Mouse (Mus musculus): ENCODE results near the gene Gm11060. TPM values are rescaled to one million over a fixed set of nuclear protein-coding genes. Genes with fewer than 3 reads are reported as not detected.

The Gm11060 gene
- total and polyA plus RNA-seq, 2 experiments from 2014 or later = not detected

DNA sequence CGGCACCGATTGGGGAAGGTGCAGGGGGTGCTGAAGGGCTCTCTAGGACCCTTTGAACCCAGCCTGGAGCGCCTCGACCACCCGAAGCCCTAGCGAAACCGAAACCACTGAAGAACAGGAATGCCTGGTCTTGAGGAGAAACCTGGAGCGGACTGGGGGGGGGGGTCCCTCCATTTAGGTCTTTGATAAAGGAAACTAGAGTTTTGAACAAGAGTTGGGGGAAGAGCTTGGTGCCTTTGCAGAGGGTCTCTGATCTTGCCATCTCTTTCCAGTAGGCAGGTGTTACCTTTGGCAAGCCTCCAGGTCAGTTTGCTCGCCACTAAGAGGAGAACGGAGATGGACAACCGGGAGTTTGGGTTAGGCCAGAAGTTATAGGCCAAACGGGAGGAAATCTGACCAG is 36.7 kb downstream of the Gm11060 start:
- Histone ChIP-seq H3K9ac (replicated peaks; ENCODE audit: low read length) (no peak overlapping the region), H3K4me3 (ENCODE audit: low read length) (no peak overlapping the region), H3K27me3 (ENCODE audit: insufficient read depth, low read length) (peaks cover 93% of the 10 kb centered on the region), H3K27ac (no peak overlapping the region), H3K4me1 (ENCODE audit: insufficient read depth, low read length) (no peaks in the 10 kb centered on the region), H3K9me3 (ENCODE audit: low read length) (no peaks in the 10 kb centered on the region), H3K4me2 (ENCODE audit: low read depth, low read length) (no peak overlapping the region), H3K36me3 (ENCODE audit: insufficient read depth, low read length) (no peaks in the 10 kb centered on the region)
- DNase-seq (ENCODE audit: low spot score) = no peak
- 4% methylated on average over 12 of the region's 12 CpGs for whole genome bisulfite sequencing
- TF ChIP-seq CTCF (IDR thresholded peaks at IDR 0.05; ENCODE audit: low read depth) = no peak
- no peak for ATAC-seq

DNA sequence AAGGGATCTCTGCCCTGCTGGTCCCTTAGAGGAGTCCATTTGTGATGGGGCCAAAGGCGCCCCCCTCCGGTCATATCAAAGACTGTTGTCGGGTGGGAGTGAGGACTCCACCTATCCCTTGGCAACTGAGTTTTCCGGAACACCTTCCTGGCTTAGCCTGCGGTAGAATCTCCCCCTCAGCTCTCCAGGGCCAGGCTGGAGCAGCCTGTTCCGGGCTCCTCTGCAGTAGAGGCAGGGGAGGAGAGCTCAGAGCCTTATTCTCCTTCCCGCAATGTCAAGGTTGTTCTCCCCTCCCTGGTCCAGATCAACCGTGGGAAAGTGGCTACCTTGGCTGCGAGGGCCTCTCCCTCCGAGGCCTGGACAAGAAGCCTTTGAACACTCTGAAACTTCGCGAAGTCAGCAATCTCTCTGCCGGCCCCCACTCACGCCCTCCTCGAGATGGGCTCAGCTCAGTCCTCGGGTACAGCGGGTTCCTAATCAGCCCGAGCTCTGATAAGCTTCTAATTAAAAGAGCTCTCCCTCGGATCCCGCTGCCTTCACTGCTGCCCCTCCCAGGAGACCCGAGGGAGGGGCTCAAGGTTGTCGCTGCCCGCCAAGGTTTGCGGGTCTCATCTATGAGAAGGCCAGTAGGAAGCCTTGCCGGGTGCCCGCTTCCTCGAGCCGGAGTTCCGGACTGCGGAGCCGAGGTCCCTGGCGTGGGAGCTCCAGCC is 38.7 kb downstream of the Gm11060 start:
- Histone ChIP-seq H3K9me3 (ENCODE audit: low read length) (no peaks in the 10 kb centered on the region), H3K27ac (no peak overlapping the region), H3K4me3 (ENCODE audit: low read length) (0 out of 2 replicates have a peak overlapping the region, but pooled peaks have one; percentile 6), H3K4me1 (ENCODE audit: insufficient read depth, low read length) (no peaks in the 10 kb centered on the region), H3K9ac (replicated peaks; ENCODE audit: low read length) (no peak overlapping the region), H3K27me3 (ENCODE audit: insufficient read depth, low read length) (peaks cover 93% of the 10 kb centered on the region), H3K4me2 (ENCODE audit: low read depth, low read length) (no peak overlapping the region), H3K36me3 (ENCODE audit: insufficient read depth, low read length) (no peaks in the 10 kb centered on the region)
- WGBS = 1% methylated on average over 32 of the region's 32 CpGs
- no peak for TF ChIP-seq CTCF (IDR thresholded peaks at IDR 0.05; ENCODE audit: low read depth)
- no peak for DNase-seq (ENCODE audit: low spot score)
- ATAC-seq = no peak

DNA sequence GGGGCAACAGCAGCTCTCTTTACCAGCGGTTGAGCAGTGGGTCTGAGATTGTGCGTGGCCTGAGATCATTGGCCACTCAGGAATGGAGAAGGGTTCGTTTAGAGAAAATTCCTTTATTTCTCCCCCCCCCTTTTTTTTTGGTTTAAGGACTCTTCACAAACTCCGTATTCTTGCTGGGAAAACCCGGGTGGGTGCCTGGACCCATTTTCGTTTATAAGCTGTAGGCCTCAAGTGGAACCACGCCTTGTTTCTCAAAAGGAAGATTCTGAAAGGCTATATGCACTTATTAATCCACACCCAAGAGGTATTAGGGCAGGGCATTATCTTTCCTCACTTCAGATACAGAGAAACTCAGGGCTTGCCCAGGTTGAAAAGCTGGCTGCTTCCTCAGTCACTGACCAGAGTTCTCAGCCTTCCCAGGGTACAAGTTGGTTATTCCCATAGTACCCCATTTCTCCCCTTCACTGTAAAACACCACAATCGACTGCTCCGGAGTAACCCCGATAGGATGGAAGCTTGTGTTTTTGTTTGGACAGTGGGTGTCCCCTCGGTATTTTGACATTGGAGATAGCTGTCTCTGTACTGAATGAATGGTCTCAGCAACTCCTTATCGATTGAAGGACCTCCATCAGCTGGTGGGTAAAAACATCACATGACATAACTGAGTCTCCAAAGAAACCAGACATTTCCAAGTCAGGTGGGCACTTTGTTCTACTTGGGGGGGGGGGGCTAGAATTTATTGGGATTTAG is 39.4 kb downstream of the Gm11060 start:
- Histone ChIP-seq H3K4me2 (ENCODE audit: low read depth, low read length) (no peak overlapping the region), H3K9me3 (ENCODE audit: low read length) (no peaks in the 10 kb centered on the region), H3K4me3 (ENCODE audit: low read length) (0 out of 2 replicates have a peak overlapping the region, but pooled peaks have one; percentile 6), H3K36me3 (ENCODE audit: insufficient read depth, low read length) (no peaks in the 10 kb centered on the region), H3K4me1 (ENCODE audit: insufficient read depth, low read length) (no peaks in the 10 kb centered on the region), H3K27me3 (ENCODE audit: insufficient read depth, low read length) (peaks cover 92% of the 10 kb centered on the region), H3K27ac (no peak overlapping the region), H3K9ac (replicated peaks; ENCODE audit: low read length) (no peak overlapping the region)
- ATAC-seq (no peak), DNase-seq (ENCODE audit: low spot score) (no peak)
- 5% methylated on average over 12 of the region's 12 CpGs for WGBS
- no peak for TF ChIP-seq CTCF (IDR thresholded peaks at IDR 0.05; ENCODE audit: low read depth)

DNA sequence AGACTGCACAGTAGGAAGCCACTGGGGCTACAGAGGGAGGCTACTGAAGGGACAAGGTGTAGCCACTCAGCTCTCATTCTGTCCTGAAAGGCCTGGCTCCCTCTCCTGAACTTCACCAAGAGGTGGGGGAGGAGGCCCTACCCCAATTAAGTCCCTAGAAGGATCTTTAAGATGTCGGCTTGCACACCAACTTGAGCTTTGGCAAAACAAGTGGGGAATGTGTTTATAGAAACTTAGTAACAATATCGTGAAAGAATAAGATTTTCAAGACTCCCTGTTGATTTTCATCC is 39.9 kb downstream of the Gm11060 start:
- ATAC-seq = no peak
- Histone ChIP-seq H3K27ac (no peak overlapping the region), H3K4me3 (ENCODE audit: low read length) (no peak overlapping the region), H3K9me3 (ENCODE audit: low read length) (no peaks in the 10 kb centered on the region), H3K4me1 (ENCODE audit: insufficient read depth, low read length) (no peaks in the 10 kb centered on the region), H3K9ac (replicated peaks; ENCODE audit: low read length) (no peak overlapping the region), H3K36me3 (ENCODE audit: insufficient read depth, low read length) (no peaks in the 10 kb centered on the region), H3K27me3 (ENCODE audit: insufficient read depth, low read length) (peaks cover 92% of the 10 kb centered on the region), H3K4me2 (ENCODE audit: low read depth, low read length) (no peak overlapping the region)
- TF ChIP-seq CTCF (IDR thresholded peaks at IDR 0.05; ENCODE audit: low read depth) = no peak
- no peak for DNase-seq (ENCODE audit: low spot score)
- 5% methylated on average over 2 of the region's 2 CpGs for WGBS

DNA sequence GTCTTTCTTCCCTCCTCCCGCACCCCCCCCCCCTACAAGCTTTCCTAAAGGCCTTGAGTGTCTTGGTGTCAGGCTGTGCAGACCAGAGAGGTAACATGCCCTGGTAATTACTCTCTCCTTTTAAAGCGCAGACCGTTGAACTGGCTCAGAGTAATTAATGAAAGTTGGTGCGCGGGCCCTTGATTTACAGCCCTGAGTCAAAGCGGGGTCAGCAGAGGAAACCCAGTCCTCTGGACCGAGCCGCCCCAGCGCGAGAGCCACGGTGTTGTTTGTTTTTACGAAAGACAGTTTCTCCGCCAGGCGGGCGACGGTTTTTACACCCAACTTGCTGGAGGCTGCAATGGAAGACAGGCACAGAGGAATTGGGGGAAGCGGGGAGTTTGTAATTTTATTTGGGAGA is 40.5 kb downstream of the Gm11060 start:
- no peaks in the 10 kb centered on the region for H3K36me3 ChIP-seq (ENCODE audit: insufficient read depth, low read length)
- no peak overlapping the region for H3K9ac ChIP-seq (replicated peaks; ENCODE audit: low read length)
- no peaks in the 10 kb centered on the region for H3K9me3 ChIP-seq (ENCODE audit: low read length)
- no peak overlapping the region for H3K27ac ChIP-seq
- no peak overlapping the region for H3K4me2 ChIP-seq (ENCODE audit: low read depth, low read length)
- no peak for TF ChIP-seq CTCF (IDR thresholded peaks at IDR 0.05; ENCODE audit: low read depth)
- ATAC-seq (no peak), DNase-seq (ENCODE audit: low spot score) (no peak)
- no peak overlapping the region for H3K4me3 ChIP-seq (ENCODE audit: low read length)
- no peaks in the 10 kb centered on the region for H3K4me1 ChIP-seq (ENCODE audit: insufficient read depth, low read length)
- 3% methylated on average over 17 of the region's 17 CpGs for WGBS
- peaks cover 92% of the 10 kb centered on the region for H3K27me3 ChIP-seq (ENCODE audit: insufficient read depth, low read length)

DNA sequence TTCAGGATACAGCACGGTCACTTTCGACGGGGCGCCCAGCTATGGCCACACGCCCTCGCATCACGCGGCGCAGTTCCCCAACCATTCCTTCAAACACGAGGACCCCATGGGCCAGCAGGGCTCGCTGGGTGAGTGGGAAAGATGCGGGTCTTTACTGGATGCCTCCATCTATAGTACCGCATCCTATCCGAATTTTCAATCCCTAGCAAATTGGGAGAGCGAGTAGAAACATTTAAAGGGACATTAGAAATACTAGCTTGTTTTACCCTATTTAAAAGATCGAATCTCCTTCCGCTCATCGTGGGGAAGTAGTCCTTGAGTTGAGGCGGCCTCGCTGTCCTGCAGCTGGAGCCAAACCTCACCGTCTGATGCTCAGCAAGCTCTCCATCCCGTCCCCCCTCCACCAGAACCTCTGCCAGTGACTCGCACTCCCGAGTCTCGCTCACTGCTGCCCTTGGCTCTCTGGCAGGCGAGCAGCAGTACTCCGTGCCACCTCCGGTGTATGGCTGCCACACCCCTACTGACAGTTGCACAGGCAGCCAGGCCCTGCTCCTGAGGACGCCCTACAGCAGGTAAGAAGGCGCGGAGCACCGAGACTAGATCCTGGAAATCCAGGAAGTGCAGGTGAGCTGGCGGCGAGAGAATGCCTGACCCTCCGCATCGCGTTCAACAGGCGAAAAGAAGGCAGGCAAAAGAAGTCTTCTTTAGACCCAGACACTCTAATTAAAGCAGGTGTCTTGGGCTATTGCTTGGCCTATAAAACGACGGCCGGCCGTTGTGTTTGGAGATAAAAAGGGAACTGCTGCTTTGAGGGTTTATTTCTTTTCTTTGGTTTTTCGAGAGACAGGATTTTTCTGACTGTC is 41.3 kb downstream of the Gm11060 start:
- DNase-seq (ENCODE audit: low spot score) = no peak
- H3K36me3 ChIP-seq (ENCODE audit: insufficient read depth, low read length) = no peaks in the 10 kb centered on the region

More for the DNA sequence above, 41.3 kb downstream of the Gm11060 start:
- TF ChIP-seq CTCF (IDR thresholded peaks at IDR 0.05; ENCODE audit: low read depth) = no peak
- no peaks in the 10 kb centered on the region for H3K4me1 ChIP-seq (ENCODE audit: insufficient read depth, low read length)
- H3K4me2 ChIP-seq (ENCODE audit: low read depth, low read length) = no peak overlapping the region
- ATAC-seq = no peak
- peaks cover 93% of the 10 kb centered on the region for H3K27me3 ChIP-seq (ENCODE audit: insufficient read depth, low read length)
- no peak overlapping the region for H3K4me3 ChIP-seq (ENCODE audit: low read length)
- no peak overlapping the region for H3K27ac ChIP-seq
- H3K9ac ChIP-seq (replicated peaks; ENCODE audit: low read length) = no peak overlapping the region
- H3K9me3 ChIP-seq (ENCODE audit: low read length) = no peaks in the 10 kb centered on the region
- WGBS = 2% methylated on average over 43 of the region's 43 CpGs

All from hindbrain, postnatal 0 days (tissue).